Mouse (Mus musculus) heart, adult 8-10 months (tissue): ENCODE measurements around the gene Kansl1l. TPM values are rescaled to one million over a fixed set of nuclear protein-coding genes. Genes with fewer than 3 reads are reported as not detected.

Experiments used
- DNase-seq: peaks from one replicate; pipeline ENCODE4 v3.0.0; 2022; ENCODE audit warnings: low spot score
- total RNA-seq, 4 experiments: library from RNA; stranded (reverse); gene quantifications; 2 replicates each; pipeline ENCODE4 v1.2.4; 2022

Gene Kansl1l
- 10 to 100 TPM; 22.2 to 24.7 (median 24.2) TPM for total RNA-seq

- peak; percentile 90 for DNase-seq
Observed at GRCm38 (mm10) chr1:66817453-66817839, at the start of gene Kansl1l. TSS of gene Kansl1l (minus strand) at chr1:66817562.

DNA sequence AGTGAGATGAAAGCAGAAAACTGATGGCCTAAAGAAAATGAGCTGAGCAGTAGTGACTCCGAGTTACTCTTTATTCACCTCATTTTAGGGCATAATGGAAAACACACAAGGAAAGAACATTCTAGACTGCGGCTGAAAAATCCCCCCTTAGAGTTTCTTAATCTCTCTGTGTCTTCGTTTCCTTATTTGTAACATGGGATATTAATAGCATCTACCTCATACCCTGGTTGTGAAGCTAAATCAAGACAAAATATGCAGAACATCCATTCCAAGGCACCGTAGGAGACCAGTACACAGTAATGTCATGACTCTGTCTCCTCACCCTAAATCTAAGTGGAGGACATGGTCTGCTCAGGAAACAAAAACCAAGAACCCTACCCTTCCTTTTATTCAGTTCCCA, 48.3 kb upstream of the Kansl1l start:
- peak; percentile 13 for DNase-seq

DNA sequence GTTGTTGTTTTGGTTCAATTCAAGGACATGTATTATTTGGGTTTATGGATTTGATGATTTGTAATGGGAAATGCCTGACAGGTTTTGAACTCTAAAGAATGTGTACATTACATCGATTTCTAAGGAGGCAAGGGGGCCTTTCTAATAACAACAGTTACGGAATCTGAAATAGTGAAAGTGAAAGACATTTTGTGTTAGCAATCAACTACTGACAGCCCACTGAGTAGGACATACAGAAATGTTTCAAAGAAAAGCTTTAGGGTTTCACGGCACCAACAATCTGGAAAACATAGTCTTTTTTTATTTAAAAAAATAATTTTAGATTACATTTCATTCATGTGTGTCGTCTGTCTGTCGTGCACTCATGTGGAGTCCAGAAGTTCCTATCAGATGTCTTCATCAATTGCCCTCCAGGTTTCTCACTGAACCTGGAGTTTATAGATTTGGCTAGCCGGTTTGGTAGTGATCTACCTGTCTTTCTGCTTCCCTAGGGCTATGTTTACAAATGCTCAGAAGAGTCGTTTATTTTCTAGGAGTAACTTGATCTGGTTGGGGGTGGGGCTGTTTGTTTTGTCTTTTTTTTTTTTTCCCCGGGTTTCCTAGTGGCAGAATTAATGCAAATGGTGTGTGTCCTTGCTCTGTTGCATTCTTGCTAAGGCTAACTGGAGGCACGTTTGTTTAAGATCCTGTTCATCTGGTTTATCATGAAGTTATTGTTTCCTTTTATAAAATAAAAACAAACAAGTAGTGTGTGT, 46.6 kb upstream of the Kansl1l start:
- peak; percentile 34 for DNase-seq

- peak; percentile 94 for DNase-seq
Observed at GRCm38 (mm10) chr1:66862712-66863511, 45.5 kb upstream of the Kansl1l start, which contains the start of gene Acadl. TSS of gene Acadl (minus strand) at chr1:66863277.

GRCm38 (mm10) chr1:66861764-66862672, 44.7 kb upstream of the Kansl1l start:
- DNase-seq = no peak

GRCm38 (mm10) chr1:66847506-66847905, 30.1 kb upstream of the Kansl1l start:
- no peak for DNase-seq

GRCm38 (mm10) chr1:66845690-66846318, 28.4 kb upstream of the Kansl1l start:
- DNase-seq = no peak

GRCm38 (mm10) chr1:66841938-66842337, 24.6 kb upstream of the Kansl1l start:
- no peak for DNase-seq

GRCm38 (mm10) chr1:66841510-66841909, 24.1 kb upstream of the Kansl1l start:
- no peak for DNase-seq

GRCm38 (mm10) chr1:66839755-66840438, 22.5 kb upstream of the Kansl1l start:
- DNase-seq = no peak

DNA sequence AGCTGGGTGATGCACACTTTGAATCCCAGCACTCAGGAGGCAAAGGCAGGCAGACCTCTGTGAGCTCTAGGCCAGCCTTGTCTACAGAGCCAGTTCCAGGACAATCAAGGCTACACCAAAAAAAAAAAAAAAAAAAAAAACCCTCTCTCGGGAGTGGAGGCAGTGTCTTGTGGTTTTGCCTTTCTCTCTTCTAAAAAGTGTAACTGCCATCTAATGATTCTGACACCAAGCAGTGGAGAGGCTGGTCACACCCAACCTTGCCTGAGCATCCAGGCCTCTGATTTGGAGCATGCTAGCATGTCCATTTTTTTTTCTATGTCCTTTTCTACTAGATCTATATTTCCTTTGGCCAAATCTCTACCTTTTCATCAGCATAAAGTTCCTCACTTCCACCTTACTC, 21.8 kb upstream of the Kansl1l start:
- no peak for DNase-seq

GRCm38 (mm10) chr1:66838184-66839042, 21.1 kb upstream of the Kansl1l start:
- peak; percentile 81 for DNase-seq

DNA sequence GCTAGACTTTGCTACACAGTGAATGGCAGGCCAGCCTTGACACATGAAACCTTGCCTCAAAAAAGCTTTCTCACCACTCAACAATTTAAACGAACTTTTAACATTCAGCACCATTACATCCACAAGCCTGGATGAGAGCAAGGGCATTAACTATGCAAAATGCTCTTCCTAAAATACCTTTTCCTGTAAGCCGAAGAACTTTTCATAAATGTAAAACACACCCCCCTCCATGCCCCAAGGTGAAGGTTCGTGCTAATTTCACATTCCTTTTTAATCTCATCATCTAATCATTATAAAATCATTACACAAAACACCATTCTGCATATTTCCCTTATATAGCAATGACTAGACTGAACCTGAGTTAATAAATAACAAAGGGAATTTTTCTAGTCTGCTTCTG, 19.8 kb upstream of the Kansl1l start:
- no peak for DNase-seq

- DNase-seq = no peak
Observed at GRCm38 (mm10) chr1:66832636-66833165, 15.3 kb upstream of the Kansl1l start.

GRCm38 (mm10) chr1:66831824-66832600, 14.7 kb upstream of the Kansl1l start:
- DNase-seq = no peak

GRCm38 (mm10) chr1:66829400-66830080, 12.2 kb upstream of the Kansl1l start:
- DNase-seq = no peak

DNA sequence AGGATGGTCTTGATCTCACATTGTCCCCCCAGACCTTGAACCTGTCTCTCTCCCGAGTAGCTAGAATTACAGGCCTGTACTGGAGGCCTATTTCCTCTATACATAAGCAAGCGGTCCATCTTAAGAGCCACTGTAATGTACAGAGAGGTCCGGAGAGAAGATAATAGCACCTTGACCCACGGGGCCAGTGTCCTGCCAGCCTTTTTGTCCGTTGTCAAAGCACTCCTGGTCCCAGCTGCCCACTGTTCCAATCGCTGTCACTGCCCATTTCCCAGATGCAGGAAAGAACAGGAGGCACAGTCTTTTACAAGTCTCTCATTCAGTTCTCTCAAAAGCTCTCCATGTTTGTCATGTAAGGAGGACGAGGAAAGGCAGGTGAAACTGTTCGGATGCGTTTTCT, 4.6 kb upstream of the Kansl1l start:
- no peak for DNase-seq

DNA sequence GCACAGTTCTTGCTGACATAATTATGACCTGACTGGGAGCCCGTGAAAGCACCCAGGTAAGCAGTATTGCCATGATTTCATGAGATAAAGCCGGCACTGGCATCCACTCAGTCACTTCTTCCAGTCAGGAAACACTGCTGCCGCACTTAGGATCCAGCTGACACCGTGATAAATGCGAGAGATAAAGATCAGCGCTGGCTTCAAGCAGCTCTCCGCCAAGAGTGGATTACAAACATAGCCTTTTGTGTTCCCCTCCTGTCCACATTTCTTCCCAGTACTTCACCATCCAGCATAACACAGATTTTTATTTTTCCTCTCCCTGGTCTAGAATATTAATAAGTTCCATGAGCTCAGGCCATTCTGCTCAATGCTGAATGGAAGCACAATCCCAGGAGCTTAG, 2.9 kb upstream of the Kansl1l start:
- DNase-seq = no peak
